Mouse (Mus musculus) forebrain, embryonic 10.5 days (tissue): ENCODE data around the gene Btbd35f23. TPM values are rescaled to one million over a fixed set of nuclear protein-coding genes. Genes with fewer than 3 reads are reported as not detected.
"Not testable (repeated sequence)": the region's sequence is repeated elsewhere in the genome, so short reads cannot be mapped to it uniquely, and the experiment has no call there.

Experiments
- DNase-seq: peaks from one replicate; pipeline ENCODE4 v3.0.0-alpha.2; 2017; ENCODE audit warnings: low spot score; ENCODE audit errors: extremely low spot score
- H3K27ac ChIP-seq: fragments of 300-500 bp; sonication (generic); 2 replicates; pipeline ENCODE4 v1.5.1; 2016; ENCODE audit warnings: mild to moderate bottlenecking
- H3K27me3 ChIP-seq: fragments of 300-500 bp; sonication (generic); 2 replicates; pipeline ENCODE4 v1.6.1; 2016; ENCODE audit warnings: mild to moderate bottlenecking; ENCODE audit not compliant: poor library complexity, severe bottlenecking
- H3K36me3 ChIP-seq: fragments of 300-500 bp; sonication (generic); replicated peaks from 2 replicates; pipeline ENCODE4 v1.6.1; 2016; ENCODE audit warnings: mild to moderate bottlenecking, moderate library complexity
- H3K4me1 ChIP-seq: fragments of 300-500 bp; sonication (generic); 2 replicates; pipeline ENCODE4 v1.6.1; 2016
- H3K4me3 ChIP-seq: fragments of 300-500 bp; sonication (generic); 2 replicates; pipeline ENCODE4 v1.5.1; 2016; ENCODE audit warnings: mild to moderate bottlenecking, moderate library complexity
- H3K9me3 ChIP-seq: fragments of 300-500 bp; sonication (generic); 2 replicates; pipeline ENCODE4 v1.6.1; 2016; ENCODE audit warnings: mild to moderate bottlenecking, moderate library complexity
- WGBS: fragments of 180-500 bp; shearing (Covaris S2); methylation state at CpG from one replicate; pipeline ENCODE4 v1.1.7; 2016; 5-methylcytosine and 5-hydroxymethylcytosine counted together
- polyA plus RNA-seq: library from polyadenylated mRNA; unstranded; fragments of >200 nt; fragmentation: Nextera tagmentation; extraction: Ambion mirVana; gene quantifications from 2 replicates; pipeline ENCODE4 v1.2.1, GENCODE M21; 2016

Btbd35f23 gene
- not detected in 2 replicates for polyA plus RNA-seq

- not testable (repeated sequence) for H3K9me3 ChIP-seq, H3K27ac ChIP-seq, H3K4me3 ChIP-seq, DNase-seq, H3K27me3 ChIP-seq, H3K36me3 ChIP-seq, H3K4me1 ChIP-seq
- WGBS, result 77% methylated on average over 2 of the region's 2 CpGs
Measured at GRCm38 (mm10) chrX:3076575-3076974, at the start of gene Btbd35f23. Gene Btbd35f23 (plus strand): TSS chrX:3076875.

Other genes with a start within 250 kb of the Btbd35f23 start
- gene Btbd35f24, start 119.0 kb downstream of the Btbd35f23 start, polyA plus RNA-seq, result not detected in 2 replicates